Mouse (Mus musculus): ENCODE measurements around the gene Cd164l2. TPM values are rescaled to one million over a fixed set of nuclear protein-coding genes. Genes with fewer than 3 reads are reported as not detected.

Cd164l2 gene
- total RNA-seq, 1 experiment, result 2.2 TPM

- DNase-seq (ENCODE audit: low read depth, low spot score), result no peak
- TF ChIP-seq ZC3H11A (IDR thresholded peaks at IDR 0.05; ENCODE audit: borderline replicate concordance, low read depth, low read length) (no peak), HCFC1 (IDR thresholded peaks at IDR 0.05; ENCODE audit: borderline replicate concordance, insufficient read depth, low read length) (no peak), CHD2 (IDR thresholded peaks at IDR 0.05; ENCODE audit: low read depth, low read length) (no peak), ZNF384 (IDR thresholded peaks at IDR 0.05; ENCODE audit: low read depth, low read length) (no peak), MAFK (IDR thresholded peaks at IDR 0.05; ENCODE audit: insufficient read depth, low read depth, low read length) (no peak)
- Histone ChIP-seq H3K4me3 (ENCODE audit: insufficient read depth in 1 of 2, low read depth in 1 of 2, low read length in 2 of 2, poor library complexity in 1 of 2, severe bottlenecking in 1 of 2) (no peak overlapping the region), H3K27ac (ENCODE audit: insufficient read depth, low read depth, low read length, poor library complexity, severe bottlenecking) (no peak overlapping the region), H3K36me3 (ENCODE audit: control insufficient read depth, insufficient read depth, low read length, poor library complexity, severe bottlenecking) (no peaks in the 10 kb centered on the region), H3K9ac (ENCODE audit: insufficient read depth, low read depth, low read length, poor library complexity, severe bottlenecking) (no peak overlapping the region), H3K4me1 (ENCODE audit: control insufficient read depth in 2 of 2, insufficient read depth in 2 of 2, low read length in 2 of 2, poor library complexity in 1 of 2) (peaks cover 0 to 12% of the 10 kb centered on the region in 2 experiments; a peak in 1 of 4 replicates), H3K9me3 (ENCODE audit: control insufficient read depth, insufficient read depth, low read depth, low read length) (no peaks in the 10 kb centered on the region)
- in situ Hi-C loops (cut with MboI; ENCODE audit: low sequenced_read_pairs in 2 of 2, unreplicated experiment in 2 of 2), result no loop called here
Measured at GRCm38 (mm10) chr4:133210788-133211390, 1.0 kb upstream of the Cd164l2 start.

DNA sequence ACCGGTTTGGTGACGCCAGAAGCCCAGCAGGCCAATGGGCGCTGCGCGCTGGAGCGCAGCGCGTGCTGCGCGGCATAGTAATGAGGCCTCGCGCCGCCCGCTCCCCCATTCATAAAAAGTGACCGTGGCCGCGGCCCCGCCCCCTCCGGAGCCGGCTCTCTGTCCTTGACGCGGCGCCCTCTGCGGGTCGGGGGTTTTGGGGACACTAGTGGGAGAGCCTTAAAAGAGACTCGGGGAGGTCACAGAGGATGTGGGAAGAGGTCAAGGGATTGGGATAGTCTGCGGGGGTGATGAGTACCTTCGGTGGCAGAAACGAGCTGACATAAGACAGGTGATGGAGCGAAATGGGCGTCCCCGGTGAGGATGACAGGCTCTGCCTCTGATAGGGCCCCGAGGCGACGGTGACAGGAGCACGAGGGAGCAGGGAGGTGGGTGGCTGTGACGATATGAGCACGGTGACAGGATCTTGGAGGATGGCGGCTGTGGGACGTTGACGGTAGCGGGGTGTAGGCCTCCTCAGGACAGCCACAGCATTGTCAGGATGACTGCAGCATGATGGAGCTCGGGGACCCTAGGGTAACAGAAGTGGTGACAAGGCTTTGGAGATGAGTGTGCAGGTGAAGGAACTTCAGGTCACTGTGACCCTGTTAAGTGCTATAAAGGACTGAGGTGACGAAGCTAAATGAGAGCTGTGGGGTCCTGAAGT is 784 bp downstream of the Cd164l2 start:
- DNase-seq (ENCODE audit: low read depth, low spot score), result no peak
- H3K36me3 ChIP-seq (ENCODE audit: control insufficient read depth, insufficient read depth, low read length, poor library complexity, severe bottlenecking), result no peaks in the 10 kb centered on the region
- no peak for TF ChIP-seq ZNF384 (IDR thresholded peaks at IDR 0.05; ENCODE audit: low read depth, low read length)
- no peak for TF ChIP-seq HCFC1 (IDR thresholded peaks at IDR 0.05; ENCODE audit: borderline replicate concordance, insufficient read depth, low read length)
- no peak for TF ChIP-seq CHD2 (IDR thresholded peaks at IDR 0.05; ENCODE audit: low read depth, low read length)
- TF ChIP-seq ZC3H11A (IDR thresholded peaks at IDR 0.05; ENCODE audit: borderline replicate concordance, low read depth, low read length), result no peak
- no peak for TF ChIP-seq MAFK (IDR thresholded peaks at IDR 0.05; ENCODE audit: insufficient read depth, low read depth, low read length)
- H3K27ac ChIP-seq (ENCODE audit: insufficient read depth, low read depth, low read length, poor library complexity, severe bottlenecking), result no peak overlapping the region
- no peaks in the 10 kb centered on the region for H3K9me3 ChIP-seq (ENCODE audit: control insufficient read depth, insufficient read depth, low read depth, low read length)
- H3K4me3 ChIP-seq (ENCODE audit: insufficient read depth in 1 of 2, low read depth in 1 of 2, low read length in 2 of 2, poor library complexity in 1 of 2, severe bottlenecking in 1 of 2), result peak overlapping the region; percentile 77 to 87
- in situ Hi-C loops (cut with MboI; ENCODE audit: low sequenced_read_pairs in 2 of 2, unreplicated experiment in 2 of 2), result no loop called here
- peaks cover 0 to 12% of the 10 kb centered on the region in 2 experiments; a peak in 1 of 4 replicates for H3K4me1 ChIP-seq (ENCODE audit: control insufficient read depth in 2 of 2, insufficient read depth in 2 of 2, low read length in 2 of 2, poor library complexity in 1 of 2)
- no peak overlapping the region for H3K9ac ChIP-seq (ENCODE audit: insufficient read depth, low read depth, low read length, poor library complexity, severe bottlenecking)

DNA sequence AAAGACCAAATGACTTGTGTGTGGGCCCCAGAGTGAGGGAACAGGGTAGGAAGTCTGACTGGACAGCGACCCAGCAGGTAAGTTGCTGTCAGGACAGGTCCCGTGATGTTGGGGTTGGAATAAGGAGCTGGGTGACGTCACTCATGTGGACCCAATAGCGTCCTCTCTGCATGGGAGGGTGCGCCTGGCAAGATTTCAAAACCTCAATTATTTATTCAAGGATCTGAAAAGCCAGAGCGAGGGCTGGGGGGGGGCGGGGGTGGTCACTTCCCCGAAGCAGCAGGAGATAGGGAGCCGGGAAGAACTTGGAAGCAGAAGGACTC is 1.3 kb downstream of the Cd164l2 start:
- in situ Hi-C loops (cut with MboI; ENCODE audit: low sequenced_read_pairs in 2 of 2, unreplicated experiment in 2 of 2), result no loop called here
- no peak for DNase-seq (ENCODE audit: low read depth, low spot score)

GRCm38 (mm10) chr4:133213661-133214060 is 1.7 kb downstream of the Cd164l2 start:
- Histone ChIP-seq H3K9ac (ENCODE audit: insufficient read depth, low read depth, low read length, poor library complexity, severe bottlenecking) (no peak overlapping the region), H3K27ac (ENCODE audit: insufficient read depth, low read depth, low read length, poor library complexity, severe bottlenecking) (no peak overlapping the region), H3K4me1 (ENCODE audit: control insufficient read depth in 2 of 2, insufficient read depth in 2 of 2, low read length in 2 of 2, poor library complexity in 1 of 2) (peaks cover 0 to 17% of the 10 kb centered on the region in 2 experiments; a peak in 1 of 4 replicates), H3K4me3 (ENCODE audit: insufficient read depth in 1 of 2, low read depth in 1 of 2, low read length in 2 of 2, poor library complexity in 1 of 2, severe bottlenecking in 1 of 2) (no peak overlapping the region), H3K36me3 (ENCODE audit: control insufficient read depth, insufficient read depth, low read length, poor library complexity, severe bottlenecking) (no peaks in the 10 kb centered on the region), H3K9me3 (ENCODE audit: control insufficient read depth, insufficient read depth, low read depth, low read length) (no peaks in the 10 kb centered on the region)
- DNase-seq (ENCODE audit: low read depth, low spot score), result no peak
- in situ Hi-C loops (cut with MboI; ENCODE audit: low sequenced_read_pairs in 2 of 2, unreplicated experiment in 2 of 2), result no loop called here
- no peak for TF ChIP-seq MAFK (IDR thresholded peaks at IDR 0.05; ENCODE audit: insufficient read depth, low read depth, low read length)
- TF ChIP-seq ZNF384 (IDR thresholded peaks at IDR 0.05; ENCODE audit: low read depth, low read length), result no peak
- no peak for TF ChIP-seq CHD2 (IDR thresholded peaks at IDR 0.05; ENCODE audit: low read depth, low read length)
- TF ChIP-seq HCFC1 (IDR thresholded peaks at IDR 0.05; ENCODE audit: borderline replicate concordance, insufficient read depth, low read length), result no peak
- no peak for TF ChIP-seq ZC3H11A (IDR thresholded peaks at IDR 0.05; ENCODE audit: borderline replicate concordance, low read depth, low read length)

More for the DNA sequence above, 1.3 kb downstream of the Cd164l2 start:
- H3K36me3 ChIP-seq (ENCODE audit: control insufficient read depth, insufficient read depth, low read length, poor library complexity, severe bottlenecking), result no peaks in the 10 kb centered on the region
- peak overlapping the region in 1 of 2 experiments; percentile 3; a peak in 1 of 4 replicates for H3K4me3 ChIP-seq (ENCODE audit: insufficient read depth in 1 of 2, low read depth in 1 of 2, low read length in 2 of 2, poor library complexity in 1 of 2, severe bottlenecking in 1 of 2)
- H3K9ac ChIP-seq (ENCODE audit: insufficient read depth, low read depth, low read length, poor library complexity, severe bottlenecking), result no peak overlapping the region
- TF ChIP-seq MAFK (IDR thresholded peaks at IDR 0.05; ENCODE audit: insufficient read depth, low read depth, low read length) (no peak), ZNF384 (IDR thresholded peaks at IDR 0.05; ENCODE audit: low read depth, low read length) (no peak), CHD2 (IDR thresholded peaks at IDR 0.05; ENCODE audit: low read depth, low read length) (no peak), HCFC1 (IDR thresholded peaks at IDR 0.05; ENCODE audit: borderline replicate concordance, insufficient read depth, low read length) (no peak), ZC3H11A (IDR thresholded peaks at IDR 0.05; ENCODE audit: borderline replicate concordance, low read depth, low read length) (no peak)
- no peak overlapping the region for H3K27ac ChIP-seq (ENCODE audit: insufficient read depth, low read depth, low read length, poor library complexity, severe bottlenecking)
- H3K4me1 ChIP-seq (ENCODE audit: control insufficient read depth in 2 of 2, insufficient read depth in 2 of 2, low read length in 2 of 2, poor library complexity in 1 of 2), result peaks cover 0 to 17% of the 10 kb centered on the region in 2 experiments; a peak in 1 of 4 replicates
- H3K9me3 ChIP-seq (ENCODE audit: control insufficient read depth, insufficient read depth, low read depth, low read length), result no peaks in the 10 kb centered on the region
